Mouse (Mus musculus) cerebellum, adult 9-10 months (tissue): ENCODE data around the gene Mroh9.

Experiments
- DNase-seq: peaks from one replicate; pipeline ENCODE4 v3.0.0; 2022

The Mroh9 gene

GRCm38 (mm10) chr1:163085570-163085969 is at the start of gene Mroh9:
Gene Mroh9, minus strand, starts transcription at chr1:163085670.
- no peak for DNase-seq

- DNase-seq: no peak
Observed at GRCm38 (mm10) chr1:163129976-163130375, 44.5 kb upstream of the Mroh9 start.

DNA sequence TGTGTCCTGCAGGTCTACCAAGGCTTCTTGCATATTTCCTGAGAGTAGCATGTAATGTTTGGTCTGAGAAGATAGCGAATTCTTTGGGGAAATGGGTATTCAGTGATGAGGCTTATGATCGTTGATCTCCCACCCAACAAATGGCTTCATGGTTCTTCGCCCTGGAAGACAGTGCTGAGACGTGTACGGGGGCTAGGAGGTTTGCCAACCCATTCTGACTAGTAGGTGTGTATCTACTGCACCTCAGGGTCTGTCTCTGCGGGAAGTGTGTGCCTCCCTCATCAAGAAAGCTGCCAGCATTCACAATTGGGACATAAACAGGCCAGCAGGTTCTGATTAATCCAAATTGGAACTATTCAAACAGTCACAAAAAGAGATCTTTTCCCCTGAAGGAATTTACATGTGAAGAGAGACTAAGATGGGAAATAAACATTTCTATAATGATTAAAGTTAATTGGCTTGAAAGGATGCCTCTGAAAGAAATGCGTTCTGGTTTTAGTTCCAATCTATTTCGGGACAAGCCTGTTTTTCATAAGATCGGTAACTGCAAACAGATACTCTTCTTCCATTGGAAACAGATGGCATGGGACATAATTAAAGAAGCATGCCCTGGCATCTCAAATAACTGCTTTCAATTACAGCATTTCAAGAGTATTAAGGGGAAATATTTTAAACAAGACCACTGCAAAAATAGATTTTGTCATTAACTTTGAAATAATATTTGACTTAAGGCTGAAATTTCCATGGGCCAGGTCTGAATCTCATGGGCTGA is 43.8 kb upstream of the Mroh9 start:
- DNase-seq: no peak

- DNase-seq: no peak
Observed at GRCm38 (mm10) chr1:163126175-163126881, 40.9 kb upstream of the Mroh9 start.

- no peak for DNase-seq
Observed at GRCm38 (mm10) chr1:163122414-163122813, 36.9 kb upstream of the Mroh9 start.

DNA sequence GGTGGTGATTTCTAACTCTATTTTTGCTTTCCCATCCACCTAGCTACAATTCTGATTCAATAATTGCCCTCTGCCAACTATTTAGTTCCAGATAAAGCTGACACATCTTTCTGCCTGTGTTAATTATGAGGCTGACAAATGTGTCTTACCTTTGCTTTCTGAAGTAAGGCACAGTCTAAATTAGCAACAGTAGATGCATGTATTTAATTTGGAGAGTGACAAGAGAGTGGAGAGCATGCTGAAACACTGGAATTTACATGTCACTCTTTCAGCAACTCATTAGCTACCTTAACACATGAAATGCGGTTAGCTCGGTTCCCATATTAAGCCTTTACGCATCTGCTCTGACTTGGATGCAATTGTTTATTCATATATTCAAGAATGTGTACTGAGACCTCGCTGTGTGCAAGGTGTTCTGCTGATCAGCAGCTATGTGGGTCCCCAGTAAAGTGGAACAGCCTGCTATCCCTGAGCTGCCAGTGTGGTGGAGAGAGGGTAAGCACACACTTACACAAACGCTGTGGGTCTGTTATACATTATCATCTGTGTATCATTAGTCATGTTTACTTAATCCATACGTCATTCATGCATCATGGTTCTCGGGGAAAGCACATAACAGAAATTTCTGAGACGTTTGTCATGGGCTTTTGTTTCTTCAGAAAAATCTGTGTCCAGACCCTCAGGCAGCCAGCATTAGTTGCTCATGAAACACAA is 28.1 kb upstream of the Mroh9 start:
- no peak for DNase-seq

DNA sequence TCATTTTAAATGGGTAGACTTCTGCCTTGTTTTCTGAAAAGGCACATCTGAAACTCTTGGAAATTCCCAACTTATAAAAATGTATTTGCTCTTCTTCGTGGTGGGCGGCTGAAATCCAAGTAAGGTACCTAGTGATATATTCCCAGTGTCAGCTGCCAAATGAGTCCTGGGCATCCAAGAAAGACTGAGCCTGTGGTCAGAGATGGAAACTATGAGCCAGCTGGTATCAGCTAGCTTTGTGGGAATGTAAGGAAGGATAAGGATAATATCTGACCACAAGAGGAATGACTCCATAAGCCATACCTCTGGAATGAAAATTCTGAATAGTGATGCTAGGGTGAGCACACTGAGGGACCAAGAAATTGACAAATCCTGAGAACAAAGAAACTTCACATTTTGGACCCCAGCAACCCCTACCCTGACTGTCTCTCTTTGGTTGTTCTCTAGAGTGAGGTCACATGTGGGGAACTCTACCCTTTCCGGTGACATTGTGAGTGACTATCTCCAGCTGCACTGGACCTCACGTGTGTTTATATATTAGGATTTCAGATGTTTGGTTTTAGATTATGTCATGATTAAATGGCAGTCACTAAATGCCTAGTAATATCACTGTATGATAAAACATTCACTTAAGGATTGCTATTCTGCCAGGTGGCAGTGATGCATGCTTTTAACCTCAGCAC is 27.2 kb upstream of the Mroh9 start:
- DNase-seq: no peak

DNA sequence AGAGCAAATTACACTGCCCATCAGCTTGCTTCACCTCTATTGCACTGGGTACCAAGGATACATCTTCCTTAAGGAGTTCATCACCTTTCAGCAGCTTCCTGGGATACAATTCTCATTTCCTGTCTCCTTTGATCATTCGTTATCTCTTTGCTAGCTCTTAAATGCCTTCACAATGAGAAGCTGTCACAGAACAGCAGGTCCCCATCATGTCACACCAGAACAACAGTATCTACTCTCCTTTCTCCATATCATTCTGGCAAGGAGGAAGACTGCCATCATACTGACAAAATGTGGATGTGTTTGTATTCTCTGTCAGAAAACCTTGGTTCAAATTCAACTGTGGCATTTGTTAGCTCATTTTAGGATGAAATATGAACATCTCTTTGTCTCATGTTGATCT is 19.5 kb upstream of the Mroh9 start:
- DNase-seq: no peak

DNA sequence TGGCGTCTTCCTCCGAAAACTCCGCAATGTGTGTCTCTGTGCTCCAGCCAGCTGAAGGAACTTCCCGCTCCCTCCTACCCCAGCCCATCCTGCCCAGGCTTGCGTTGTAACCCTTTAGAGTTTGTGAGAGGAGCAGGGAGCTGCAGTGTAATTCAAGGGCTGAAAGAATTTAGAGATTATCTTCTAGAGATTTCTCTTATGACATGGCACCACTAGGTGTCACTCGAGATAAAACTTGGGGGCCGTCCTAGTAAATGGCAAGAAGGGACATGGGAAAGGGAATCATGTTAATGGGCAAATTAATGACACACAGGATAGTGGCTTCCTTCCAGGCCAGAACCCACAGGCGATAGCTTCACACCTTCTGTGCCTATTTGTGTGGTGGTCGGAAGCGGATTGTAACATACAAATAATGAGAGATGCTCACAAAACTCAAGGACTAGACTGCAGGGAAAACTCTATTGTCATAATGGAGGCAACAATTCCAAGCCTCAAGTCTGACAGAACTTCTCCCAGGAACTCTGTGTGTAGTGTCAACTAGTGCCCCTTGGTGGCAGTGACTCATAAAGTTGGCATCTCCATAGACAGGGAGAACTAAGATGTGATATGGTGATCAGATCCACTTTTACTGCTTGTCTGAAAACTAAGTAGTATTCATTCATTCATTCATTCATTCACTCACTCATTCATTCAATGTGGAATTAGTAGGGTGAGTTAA is 6.1 kb upstream of the Mroh9 start:
- DNase-seq: peak; percentile 9

GRCm38 (mm10) chr1:163070502-163070901 is 15.0 kb downstream of the Mroh9 start:
- no peak for DNase-seq

GRCm38 (mm10) chr1:163060381-163060780 is 25.1 kb downstream of the Mroh9 start:
- peak; percentile 3 for DNase-seq

DNA sequence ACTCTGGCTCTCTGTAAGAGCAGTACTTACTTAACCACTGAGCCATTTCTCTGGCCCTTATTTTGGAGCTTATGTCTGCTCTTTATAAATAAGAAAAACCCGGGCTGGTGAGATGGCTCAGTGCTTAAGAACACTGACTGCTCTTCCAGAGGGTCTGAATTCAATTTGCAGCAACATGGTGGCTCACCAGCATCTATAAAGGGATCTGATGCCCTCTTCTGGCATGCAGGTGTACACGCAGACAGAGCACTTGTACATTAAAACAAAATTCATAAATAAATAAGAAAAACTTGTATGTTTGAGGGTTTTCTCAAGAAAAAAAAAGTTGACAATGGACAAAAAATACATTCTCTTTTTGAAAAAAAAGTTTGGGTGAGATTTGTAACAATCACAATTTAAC is 28.1 kb downstream of the Mroh9 start:
- DNase-seq: no peak

- DNase-seq: no peak
Observed at GRCm38 (mm10) chr1:163055629-163056028, 29.8 kb downstream of the Mroh9 start.

DNA sequence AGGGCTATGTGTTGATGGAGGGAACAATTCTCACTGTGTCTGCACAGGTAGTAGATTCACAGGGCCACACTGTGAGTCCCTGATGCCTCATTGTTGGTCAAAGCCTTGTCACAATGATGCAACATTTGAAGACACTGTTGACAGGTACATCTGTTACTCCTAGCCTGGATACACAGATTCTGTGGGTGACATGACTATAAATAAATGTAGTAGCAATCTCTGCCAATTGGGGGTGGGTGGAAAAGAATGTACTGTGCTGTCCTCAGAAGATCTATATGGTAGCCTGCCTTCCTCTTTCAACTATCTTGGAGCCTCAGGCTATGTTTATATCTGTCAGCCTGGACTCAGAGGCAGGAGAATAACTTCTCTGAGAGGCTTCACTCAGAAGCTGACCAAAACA is 62.4 kb downstream of the Mroh9 start:
- DNase-seq: no peak

DNA sequence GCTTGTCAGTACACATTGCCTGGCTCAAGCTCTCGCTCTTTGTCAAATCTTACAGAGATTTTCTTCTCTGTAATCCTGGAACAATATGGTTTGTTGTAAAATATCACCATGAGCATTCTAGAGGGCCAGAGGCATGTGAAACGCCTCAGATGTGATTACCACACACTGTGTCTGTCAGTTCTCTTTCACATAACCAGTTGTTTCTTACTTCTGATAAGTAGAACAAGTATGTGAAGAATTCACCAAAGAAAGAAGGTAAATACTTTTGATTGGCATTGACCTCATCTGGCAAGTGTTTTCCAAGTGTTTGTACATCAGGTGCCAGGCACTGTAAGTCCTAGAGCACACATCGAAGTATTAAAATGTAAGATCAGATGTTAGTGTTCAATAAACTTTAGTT is 76.2 kb downstream of the Mroh9 start:
- no peak for DNase-seq

- DNase-seq: no peak
Observed at GRCm38 (mm10) chr1:163003496-163003895, 82.0 kb downstream of the Mroh9 start.

- DNase-seq: no peak
Observed at GRCm38 (mm10) chr1:163001271-163001829, 84.1 kb downstream of the Mroh9 start.

DNA sequence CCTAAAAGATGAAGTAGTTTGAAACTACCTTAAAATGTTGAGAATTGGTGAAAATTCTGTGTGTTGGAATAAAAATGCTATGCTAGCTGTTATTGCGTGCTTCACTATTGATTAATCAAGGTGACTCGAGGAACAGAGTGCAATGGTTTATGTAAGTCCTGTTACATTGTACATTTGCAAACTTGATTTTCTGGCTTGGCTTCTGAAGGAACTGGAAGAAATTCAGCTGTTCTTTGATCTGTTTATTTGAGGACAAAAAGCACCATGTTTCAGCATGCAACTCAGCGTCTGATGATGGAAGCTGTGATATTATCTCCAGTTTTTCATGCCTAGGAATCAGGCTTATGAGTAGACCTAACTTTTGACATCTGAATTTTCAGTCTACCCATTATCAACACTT is 97.9 kb downstream of the Mroh9 start:
- no peak for DNase-seq

DNA sequence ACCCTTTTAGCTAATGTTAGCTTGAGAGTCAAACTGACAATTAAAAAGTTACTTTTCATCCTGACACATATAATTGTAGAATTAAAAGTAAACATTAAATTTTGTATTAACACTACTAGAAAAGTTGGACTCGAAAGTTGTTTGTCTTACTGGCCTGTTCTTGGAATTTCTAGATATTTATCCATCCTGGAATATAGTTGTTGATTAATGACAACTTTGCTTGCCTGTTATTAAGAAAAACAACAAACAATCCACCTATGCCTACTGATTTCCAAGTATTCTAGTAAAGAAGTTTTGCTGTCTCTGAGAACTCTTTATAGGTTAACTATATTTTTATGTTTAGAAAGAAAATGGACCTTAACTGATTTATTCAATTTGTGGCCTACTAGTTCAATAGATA is 98.7 kb downstream of the Mroh9 start:
- no peak for DNase-seq

GRCm38 (mm10) chr1:162986121-162986748 is 99.2 kb downstream of the Mroh9 start:
- DNase-seq: no peak

DNA sequence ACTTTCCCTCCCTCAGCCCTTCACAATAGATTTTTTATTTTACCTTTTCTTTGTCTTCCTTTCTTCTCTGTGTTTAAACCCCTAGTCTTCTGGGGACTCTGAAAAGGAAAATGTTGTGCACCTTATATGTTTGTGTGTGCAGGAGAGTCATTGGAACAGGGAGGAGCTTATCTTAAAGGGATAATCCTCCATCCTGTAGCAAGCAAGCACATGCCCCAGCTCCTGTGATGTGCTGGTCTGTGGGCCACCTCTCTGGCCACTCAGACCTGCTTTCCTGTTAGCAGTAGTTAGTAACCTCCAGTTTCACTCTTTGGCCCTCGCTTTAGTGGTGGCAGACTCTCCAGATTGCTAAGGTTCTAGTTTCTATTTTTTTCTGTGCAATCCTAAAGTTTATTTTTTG is 101.0 kb downstream of the Mroh9 start, which contains the start of gene Fmo3:
Fmo3 (minus strand) TSS at position 101 of the 400 bp plus-strand sequence.
- no peak for DNase-seq
